Mouse (Mus musculus) gastrocnemius, postnatal 10 days (tissue): ENCODE measurements around the gene Klhdc9. TPM values are rescaled to one million over a fixed set of nuclear protein-coding genes. Genes with fewer than 3 reads are reported as not detected.
A peak's percentile ranks its signal among the peaks of the same experiment; 100 is the strongest.
"Not testable (repeated sequence)": the region's sequence is repeated elsewhere in the genome, so short reads cannot be mapped to it uniquely, and the experiment has no call there.

Source experiments
- DNase-seq: peaks from one replicate; pipeline ENCODE4 v3.0.0; 2021; ENCODE audit warnings: mixed read lengths
- total RNA-seq, 2 experiments: library from RNA; stranded (reverse); gene quantifications; 2 replicates each; pipeline ENCODE4 v1.2.3; 2021

Gene Klhdc9
- total RNA-seq, 2 experiments from 2014 or later, result 0.31 to 0.61 TPM

GRCm38 (mm10) chr1:171356814-171357213 lies 3.8 kb downstream of the Klhdc9 start:
- no peak for DNase-seq

GRCm38 (mm10) chr1:171355812-171356340 lies 4.7 kb downstream of the Klhdc9 start:
- no peak for DNase-seq

GRCm38 (mm10) chr1:171349210-171349609 lies 11.4 kb downstream of the Klhdc9 start:
- DNase-seq, result no peak

DNA sequence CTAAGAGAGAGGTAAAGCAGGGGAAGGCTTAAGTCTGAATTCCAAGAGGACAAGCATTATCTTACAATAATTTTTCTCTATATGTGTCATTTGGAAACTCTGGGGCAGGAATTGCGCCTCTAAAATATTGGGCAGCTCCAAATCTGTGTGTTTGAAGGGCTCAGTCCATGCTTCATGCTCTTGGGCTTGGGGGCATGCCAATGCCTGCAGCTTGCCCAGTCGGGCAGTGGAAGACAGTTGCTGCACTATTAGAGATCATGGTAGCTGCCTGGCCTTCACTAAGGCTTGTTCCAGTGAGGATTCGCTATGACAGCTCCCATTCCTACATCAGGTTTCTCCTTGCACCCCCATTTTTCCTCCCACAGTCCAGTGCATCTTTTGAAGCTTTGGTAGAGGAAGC lies 11.9 kb downstream of the Klhdc9 start:
- DNase-seq, result peak; percentile 28

- no peak for DNase-seq
These were observed 14.5 kb downstream of the Klhdc9 start for GRCm38 (mm10) chr1:171346095-171346450.

GRCm38 (mm10) chr1:171345225-171346094 lies 15.1 kb downstream of the Klhdc9 start, which contains the start of the genes Nit1 and Pfdn2:
Gene Nit1, minus strand, starts transcription at chr1:171345646.
Gene Pfdn2, plus strand, starts transcription at chr1:171345670.
- DNase-seq, result peak; percentile 88

GRCm38 (mm10) chr1:171344715-171345114 lies 15.9 kb downstream of the Klhdc9 start:
- no peak for DNase-seq

- DNase-seq, result peak; percentile 44
These were observed 16.5 kb downstream of the Klhdc9 start for GRCm38 (mm10) chr1:171343922-171344677.

DNA sequence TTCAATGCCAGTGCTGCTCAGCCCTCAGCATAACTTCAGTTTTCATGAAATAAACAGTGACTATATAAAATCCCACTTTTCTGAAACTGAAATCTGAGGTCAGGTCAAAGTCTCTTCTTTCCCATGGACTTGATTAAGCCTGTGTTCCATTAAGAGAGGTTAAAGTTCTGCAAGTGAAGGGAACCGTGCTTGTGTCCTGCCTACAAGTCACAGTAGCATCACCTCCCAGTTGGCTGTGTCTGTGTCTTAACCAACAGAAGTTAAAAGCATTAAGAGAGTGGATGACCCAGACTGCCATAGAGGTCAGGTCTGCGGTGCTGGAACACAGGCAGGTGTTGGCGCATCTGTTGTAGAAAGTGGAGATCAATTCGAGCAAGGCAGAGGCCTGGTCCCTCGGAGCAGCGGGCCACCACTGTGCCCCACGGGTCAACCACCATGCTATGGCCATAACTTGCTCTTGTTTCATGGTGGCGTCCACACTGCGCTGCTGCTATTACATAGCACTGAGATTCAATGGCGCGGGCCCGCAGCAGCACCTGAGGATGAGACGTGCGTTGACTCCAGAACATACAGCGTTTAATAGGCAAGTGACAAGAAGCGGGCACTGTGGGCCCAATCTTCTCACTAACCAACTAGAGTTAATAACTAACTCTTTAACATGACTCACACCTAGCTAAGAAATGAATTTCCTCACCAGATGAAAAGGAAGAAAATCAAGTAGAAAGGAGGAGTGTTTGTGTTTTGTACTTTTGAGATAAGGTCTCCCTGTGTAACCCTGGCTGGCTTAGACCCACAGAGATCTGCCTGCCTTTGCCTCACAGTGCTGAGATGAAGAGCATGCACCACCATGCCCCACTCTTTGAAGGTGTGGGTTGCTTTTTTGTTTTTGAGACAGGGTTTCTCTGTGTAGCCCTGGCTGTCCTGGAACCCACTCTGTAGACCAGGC lies 18.1 kb downstream of the Klhdc9 start:
- DNase-seq, result no peak

GRCm38 (mm10) chr1:171330216-171330560 lies 30.4 kb downstream of the Klhdc9 start:
- no peak for DNase-seq

DNA sequence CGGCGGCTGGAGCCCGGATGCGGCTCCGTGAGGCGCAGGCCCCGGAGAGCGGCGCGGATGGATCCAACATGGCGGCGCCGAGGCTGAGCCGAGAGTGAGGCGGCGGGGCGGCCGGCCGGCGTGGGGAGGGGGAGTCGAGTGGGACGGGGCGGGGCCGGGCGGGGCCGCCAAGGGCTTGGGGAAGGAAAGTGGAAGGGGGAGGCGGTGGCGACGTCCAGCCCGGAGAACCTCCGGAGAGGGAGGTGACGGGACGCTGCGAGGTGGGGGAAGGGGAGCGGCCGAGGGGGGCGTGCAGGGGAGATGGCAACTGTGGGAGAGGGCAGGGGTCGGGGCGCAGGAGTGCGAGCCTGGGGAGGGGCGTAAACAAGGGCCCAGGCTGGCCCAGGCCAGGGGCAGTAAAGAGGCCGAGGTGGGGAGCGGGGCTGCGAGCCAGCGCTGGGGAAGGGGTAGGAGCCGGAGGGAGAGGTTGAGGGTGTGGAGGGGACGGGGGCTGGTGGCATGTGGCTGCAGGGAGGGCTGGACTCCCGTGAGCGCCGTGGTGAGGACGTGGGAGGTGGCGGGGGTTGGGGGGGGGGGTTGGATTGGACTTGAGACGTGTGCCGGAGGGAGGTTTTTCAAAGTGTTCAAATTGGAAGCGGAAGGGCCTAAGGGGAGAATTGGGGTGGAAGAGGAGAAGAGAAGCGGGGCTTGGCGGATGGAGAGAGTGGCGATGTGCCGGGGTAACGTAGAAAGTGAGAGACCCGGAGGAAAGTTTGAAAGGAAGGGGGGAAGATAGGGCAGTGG lies 31.0 kb downstream of the Klhdc9 start:
- peak; percentile 83 for DNase-seq

- DNase-seq, result peak; percentile 81
These were observed 31.7 kb downstream of the Klhdc9 start, which contains the start of gene Dedd for GRCm38 (mm10) chr1:171328839-171329432. Gene Dedd, plus strand, starts transcription at chr1:171329145.

DNA sequence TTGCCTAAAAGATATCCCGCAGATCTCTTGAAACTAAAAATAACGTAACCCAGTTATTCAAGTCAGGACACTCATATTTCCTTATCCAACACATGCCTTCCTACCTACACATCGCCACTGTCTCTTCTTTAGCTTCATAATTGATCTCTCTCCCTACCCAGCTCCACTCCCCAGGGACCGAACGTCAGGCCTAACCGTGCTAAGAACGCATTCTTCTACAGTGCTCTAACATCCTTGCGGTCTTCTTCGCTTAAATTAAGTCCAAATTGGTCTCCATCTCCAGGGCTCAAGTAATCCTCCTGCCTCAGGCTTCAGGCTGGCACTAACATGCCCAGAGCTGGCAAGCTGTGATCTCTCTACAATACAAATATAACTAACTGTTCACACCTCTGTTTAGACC lies 32.4 kb downstream of the Klhdc9 start:
- no peak for DNase-seq

- DNase-seq, result not testable (repeated sequence)
These were observed 34.0 kb downstream of the Klhdc9 start for GRCm38 (mm10) chr1:171326588-171326987.

- DNase-seq, result no peak
These were observed 35.0 kb downstream of the Klhdc9 start for GRCm38 (mm10) chr1:171325571-171325970.

GRCm38 (mm10) chr1:171322012-171322411 lies 38.6 kb downstream of the Klhdc9 start:
- DNase-seq, result no peak

- no peak for DNase-seq
These were observed 39.2 kb downstream of the Klhdc9 start for GRCm38 (mm10) chr1:171321415-171321814.

DNA sequence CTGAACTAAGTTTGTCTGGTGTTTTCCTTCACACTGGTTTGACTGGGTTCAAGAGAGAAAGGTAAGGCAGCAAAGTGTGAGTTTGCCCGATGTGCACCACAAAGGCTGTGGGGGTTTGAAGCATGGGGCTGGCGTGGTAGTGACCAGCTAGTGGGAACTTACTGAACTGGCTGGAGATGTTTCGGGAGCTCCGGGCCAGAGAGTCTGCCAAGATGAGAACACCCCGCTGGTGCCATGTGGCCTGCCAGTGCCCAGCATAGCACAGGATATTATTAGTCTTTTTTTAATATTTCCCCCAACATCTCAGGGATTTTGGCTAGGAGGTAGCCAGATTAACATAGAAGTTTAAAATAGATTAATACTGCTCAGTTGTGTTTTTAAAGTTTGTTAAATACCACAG lies 40.4 kb downstream of the Klhdc9 start:
- DNase-seq, result no peak

GRCm38 (mm10) chr1:171319748-171320147 lies 40.9 kb downstream of the Klhdc9 start:
- no peak for DNase-seq

DNA sequence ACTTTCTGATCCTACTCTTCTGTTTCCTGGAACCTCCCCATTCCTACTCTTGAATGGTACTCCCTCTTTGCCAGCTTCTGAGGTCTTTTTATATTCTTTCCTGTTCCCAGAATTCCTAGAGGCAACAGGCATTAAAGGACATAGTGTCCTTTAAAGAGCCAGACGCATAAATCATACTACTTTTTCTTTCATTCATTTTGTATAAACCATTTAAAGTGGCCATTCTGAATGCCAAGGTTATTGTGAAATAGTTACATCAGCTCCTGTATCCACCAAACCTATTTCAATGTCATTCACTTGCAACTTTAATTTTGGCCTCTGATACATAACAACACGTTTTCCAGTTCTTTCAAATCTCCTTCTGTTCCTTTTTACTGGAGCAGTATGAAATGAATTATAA lies 51.3 kb downstream of the Klhdc9 start:
- no peak for DNase-seq
